Mouse (Mus musculus): ENCODE data around the gene Trappc4. TPM values are rescaled to one million over a fixed set of nuclear protein-coding genes. Genes with fewer than 3 reads are reported as not detected.
A peak's percentile ranks its signal among the peaks of the same experiment; 100 is the strongest.
"Not testable (repeated sequence)": the region's sequence is repeated elsewhere in the genome, so short reads cannot be mapped to it uniquely, and the experiment has no call there.

Gene Trappc4
- total RNA-seq, 1 experiment: 88.2 TPM

DNA sequence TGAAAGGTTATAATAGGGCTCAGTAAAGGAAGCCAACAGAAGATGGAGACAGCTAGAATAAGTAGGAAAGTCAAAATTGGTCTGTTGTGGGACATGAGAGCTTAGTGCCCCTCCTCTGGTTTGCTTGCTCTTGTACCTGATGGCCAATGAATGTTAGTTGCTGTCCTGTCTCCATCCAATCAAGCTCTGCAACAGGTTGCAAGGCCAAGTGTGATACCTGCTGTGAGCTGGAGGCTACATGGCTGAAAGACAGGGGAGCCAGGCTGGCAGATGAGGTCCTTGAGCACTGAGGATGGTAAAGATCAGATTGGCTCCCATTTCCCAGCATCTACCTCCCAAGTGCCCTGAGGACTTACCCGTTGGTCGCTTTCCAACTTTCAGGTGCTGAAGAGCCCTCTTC lies 5.4 kb upstream of the Trappc4 start:
- TF ChIP-seq ZC3H11A (IDR thresholded peaks at IDR 0.05; ENCODE audit: borderline replicate concordance, low read depth, low read length) (no peak), MAFK (IDR thresholded peaks at IDR 0.05; ENCODE audit: insufficient read depth, low read depth, low read length) (no peak), ZNF384 (IDR thresholded peaks at IDR 0.05; ENCODE audit: low read depth, low read length) (no peak), CHD2 (IDR thresholded peaks at IDR 0.05; ENCODE audit: low read depth, low read length) (no peak), HCFC1 (IDR thresholded peaks at IDR 0.05; ENCODE audit: borderline replicate concordance, insufficient read depth, low read length) (no peak)
- Histone ChIP-seq H3K4me1 (ENCODE audit: control insufficient read depth in 2 of 2, insufficient read depth in 2 of 2, low read length in 2 of 2, poor library complexity in 1 of 2) (no peaks in the 10 kb centered on the region; a peak in 2 of 4 replicates), H3K4me3 (ENCODE audit: insufficient read depth in 1 of 2, low read depth in 1 of 2, low read length in 2 of 2, poor library complexity in 1 of 2, severe bottlenecking in 1 of 2) (no peak overlapping the region), H3K27ac (ENCODE audit: insufficient read depth, low read depth, low read length, poor library complexity, severe bottlenecking) (no peak overlapping the region), H3K9ac (ENCODE audit: insufficient read depth, low read depth, low read length, poor library complexity, severe bottlenecking) (no peak overlapping the region), H3K36me3 (ENCODE audit: control insufficient read depth, insufficient read depth, low read length, poor library complexity, severe bottlenecking) (peaks cover 38% of the 10 kb centered on the region), H3K9me3 (ENCODE audit: control insufficient read depth, insufficient read depth, low read depth, low read length) (no peaks in the 10 kb centered on the region)
- in situ Hi-C loops (cut with MboI; ENCODE audit: low sequenced_read_pairs in 2 of 2, unreplicated experiment in 2 of 2): no loop called here
- DNase-seq (ENCODE audit: low read depth, low spot score): no peak

DNA sequence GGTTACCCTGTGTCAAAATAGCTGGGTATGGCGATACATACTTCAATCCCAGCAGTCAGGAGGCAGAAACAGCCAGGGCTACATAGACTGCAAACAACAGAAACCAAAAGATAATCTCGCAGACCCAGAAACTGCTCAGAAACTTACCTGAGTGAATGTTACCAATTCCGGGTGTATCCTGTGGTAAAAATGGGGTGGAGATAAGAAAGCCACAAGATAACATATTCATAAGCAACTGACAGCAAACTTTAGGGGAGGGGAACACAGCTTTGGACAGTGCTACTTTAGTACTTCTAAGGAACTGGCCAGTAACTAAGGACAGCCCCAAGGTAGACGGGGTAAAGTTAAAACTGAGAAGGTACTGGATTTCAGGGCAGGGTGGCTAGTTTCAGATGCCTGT lies 4.9 kb upstream of the Trappc4 start:
- Histone ChIP-seq H3K4me1 (ENCODE audit: control insufficient read depth in 2 of 2, insufficient read depth in 2 of 2, low read length in 2 of 2, poor library complexity in 1 of 2) (no peaks in the 10 kb centered on the region; a peak in 2 of 4 replicates), H3K36me3 (ENCODE audit: control insufficient read depth, insufficient read depth, low read length, poor library complexity, severe bottlenecking) (peaks cover 38% of the 10 kb centered on the region), H3K9me3 (ENCODE audit: control insufficient read depth, insufficient read depth, low read depth, low read length) (no peaks in the 10 kb centered on the region), H3K9ac (ENCODE audit: insufficient read depth, low read depth, low read length, poor library complexity, severe bottlenecking) (no peak overlapping the region), H3K4me3 (ENCODE audit: insufficient read depth in 1 of 2, low read depth in 1 of 2, low read length in 2 of 2, poor library complexity in 1 of 2, severe bottlenecking in 1 of 2) (no peak overlapping the region), H3K27ac (ENCODE audit: insufficient read depth, low read depth, low read length, poor library complexity, severe bottlenecking) (no peak overlapping the region)
- in situ Hi-C loops (cut with MboI; ENCODE audit: low sequenced_read_pairs in 2 of 2, unreplicated experiment in 2 of 2): no loop called here
- no peak for DNase-seq (ENCODE audit: low read depth, low spot score)
- TF ChIP-seq HCFC1 (IDR thresholded peaks at IDR 0.05; ENCODE audit: borderline replicate concordance, insufficient read depth, low read length) (no peak), CHD2 (IDR thresholded peaks at IDR 0.05; ENCODE audit: low read depth, low read length) (no peak), MAFK (IDR thresholded peaks at IDR 0.05; ENCODE audit: insufficient read depth, low read depth, low read length) (no peak), ZC3H11A (IDR thresholded peaks at IDR 0.05; ENCODE audit: borderline replicate concordance, low read depth, low read length) (no peak), ZNF384 (IDR thresholded peaks at IDR 0.05; ENCODE audit: low read depth, low read length) (no peak)

DNA sequence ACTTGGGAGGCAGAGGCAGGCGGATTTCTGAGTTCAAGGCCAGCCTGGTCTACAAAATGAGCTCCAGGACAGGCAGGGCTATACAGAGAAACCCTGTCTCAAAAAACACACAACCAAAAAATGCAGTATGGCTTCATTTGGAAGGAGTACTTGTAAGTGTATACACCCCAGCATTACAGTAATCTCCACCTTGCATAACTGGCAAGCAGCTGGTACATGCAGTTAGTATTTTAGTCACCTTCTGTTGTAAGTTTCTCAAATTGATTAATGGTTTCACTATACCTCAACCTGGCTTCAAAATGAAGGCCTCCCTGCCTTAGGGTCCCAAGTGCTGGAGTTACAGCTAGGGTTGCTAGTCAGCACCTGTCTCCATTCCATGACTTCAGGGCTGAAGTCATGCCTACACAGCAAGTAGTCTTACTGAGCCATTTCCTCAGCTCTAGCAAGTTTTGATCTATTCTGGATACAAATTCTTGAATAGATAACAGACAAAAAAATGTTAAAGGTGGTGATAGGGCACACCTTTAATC lies 4.3 kb upstream of the Trappc4 start:
- H3K4me1 ChIP-seq (ENCODE audit: control insufficient read depth in 2 of 2, insufficient read depth in 2 of 2, low read length in 2 of 2, poor library complexity in 1 of 2): no peaks in the 10 kb centered on the region; a peak in 2 of 4 replicates
- in situ Hi-C loops (cut with MboI; ENCODE audit: low sequenced_read_pairs in 2 of 2, unreplicated experiment in 2 of 2): no loop called here
- no peak overlapping the region for H3K4me3 ChIP-seq (ENCODE audit: insufficient read depth in 1 of 2, low read depth in 1 of 2, low read length in 2 of 2, poor library complexity in 1 of 2, severe bottlenecking in 1 of 2)
- no peak overlapping the region for H3K9ac ChIP-seq (ENCODE audit: insufficient read depth, low read depth, low read length, poor library complexity, severe bottlenecking)
- no peaks in the 10 kb centered on the region for H3K9me3 ChIP-seq (ENCODE audit: control insufficient read depth, insufficient read depth, low read depth, low read length)
- no peak for DNase-seq (ENCODE audit: low read depth, low spot score)
- TF ChIP-seq ZC3H11A (IDR thresholded peaks at IDR 0.05; ENCODE audit: borderline replicate concordance, low read depth, low read length) (no peak), ZNF384 (IDR thresholded peaks at IDR 0.05; ENCODE audit: low read depth, low read length) (no peak), CHD2 (IDR thresholded peaks at IDR 0.05; ENCODE audit: low read depth, low read length) (peak; percentile 60; the same call in 1 of the 2 replicates)
- peaks cover 38% of the 10 kb centered on the region for H3K36me3 ChIP-seq (ENCODE audit: control insufficient read depth, insufficient read depth, low read length, poor library complexity, severe bottlenecking)
- no peak overlapping the region for H3K27ac ChIP-seq (ENCODE audit: insufficient read depth, low read depth, low read length, poor library complexity, severe bottlenecking)

DNA sequence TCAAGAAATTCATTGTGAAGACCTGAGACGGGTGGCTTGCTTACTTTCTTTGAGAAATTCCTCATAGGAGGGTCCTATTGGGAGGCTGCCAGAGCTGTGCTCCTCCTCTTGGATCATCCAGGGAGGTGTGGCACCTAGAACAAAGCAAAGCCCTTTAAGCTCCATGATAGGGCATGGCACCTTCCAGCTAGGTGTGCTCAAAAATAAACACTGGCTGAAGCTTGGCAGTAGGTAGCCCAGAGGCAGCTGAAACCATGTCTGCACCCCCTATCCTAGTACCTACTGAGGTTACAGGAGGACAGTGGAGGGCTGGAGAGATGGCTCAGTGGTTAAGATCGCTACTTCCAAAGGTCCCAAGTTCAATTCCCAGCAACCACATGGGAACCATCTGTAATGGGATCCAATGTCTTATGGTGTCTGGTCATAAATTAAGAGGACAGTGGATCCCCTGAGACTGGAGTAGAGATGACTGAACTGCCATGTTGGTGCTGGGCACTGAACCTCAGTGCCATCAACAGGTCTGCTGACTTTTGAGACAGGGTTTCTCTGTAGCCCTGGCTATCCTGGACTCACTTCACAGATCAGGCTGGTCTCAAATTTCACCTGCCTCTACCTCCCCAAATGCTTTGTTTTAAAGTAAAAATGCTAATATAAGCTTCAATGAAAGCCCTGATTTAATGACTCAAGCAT lies 3.4 kb upstream of the Trappc4 start:
- no peak overlapping the region for H3K4me3 ChIP-seq (ENCODE audit: insufficient read depth in 1 of 2, low read depth in 1 of 2, low read length in 2 of 2, poor library complexity in 1 of 2, severe bottlenecking in 1 of 2)
- H3K9me3 ChIP-seq (ENCODE audit: control insufficient read depth, insufficient read depth, low read depth, low read length): no peaks in the 10 kb centered on the region
- peaks cover 36% of the 10 kb centered on the region for H3K36me3 ChIP-seq (ENCODE audit: control insufficient read depth, insufficient read depth, low read length, poor library complexity, severe bottlenecking)
- DNase-seq (ENCODE audit: low read depth, low spot score): no peak
- no peaks in the 10 kb centered on the region; a peak in 2 of 4 replicates for H3K4me1 ChIP-seq (ENCODE audit: control insufficient read depth in 2 of 2, insufficient read depth in 2 of 2, low read length in 2 of 2, poor library complexity in 1 of 2)
- in situ Hi-C loops (cut with MboI; ENCODE audit: low sequenced_read_pairs in 2 of 2, unreplicated experiment in 2 of 2): no loop called here
- no peak overlapping the region for H3K27ac ChIP-seq (ENCODE audit: insufficient read depth, low read depth, low read length, poor library complexity, severe bottlenecking)
- TF ChIP-seq CHD2 (IDR thresholded peaks at IDR 0.05; ENCODE audit: low read depth, low read length) (0 out of 2 replicates have a peak, but pooled peaks have one; percentile 40), ZNF384 (IDR thresholded peaks at IDR 0.05; ENCODE audit: low read depth, low read length) (no peak)
- no peak overlapping the region for H3K9ac ChIP-seq (ENCODE audit: insufficient read depth, low read depth, low read length, poor library complexity, severe bottlenecking)

DNA sequence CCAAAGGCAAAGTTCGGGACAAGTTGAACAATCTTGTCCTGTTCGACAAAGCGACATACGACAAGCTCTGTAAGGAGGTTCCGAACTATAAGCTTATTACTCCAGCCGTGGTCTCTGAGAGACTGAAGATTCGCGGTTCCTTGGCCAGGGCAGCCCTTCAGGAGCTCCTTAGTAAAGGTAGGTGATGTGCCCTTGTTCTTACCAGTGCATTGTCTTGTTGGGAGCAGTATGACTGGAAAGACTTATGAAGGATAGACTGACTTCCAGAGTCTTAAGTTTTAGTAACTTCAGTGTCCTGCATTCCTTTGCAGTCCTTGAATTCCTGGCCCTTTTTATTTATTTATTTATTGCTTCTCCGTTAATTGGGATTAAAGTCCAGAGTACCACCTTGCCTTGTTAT lies 1.3 kb upstream of the Trappc4 start:
- Histone ChIP-seq H3K9ac (ENCODE audit: insufficient read depth, low read depth, low read length, poor library complexity, severe bottlenecking) (peak overlapping the region; percentile 98; the same call in 1 of the 2 replicates), H3K4me3 (ENCODE audit: insufficient read depth in 1 of 2, low read depth in 1 of 2, low read length in 2 of 2, poor library complexity in 1 of 2, severe bottlenecking in 1 of 2) (peak overlapping the region; percentile 84 to 95), H3K36me3 (ENCODE audit: control insufficient read depth, insufficient read depth, low read length, poor library complexity, severe bottlenecking) (peaks cover 42% of the 10 kb centered on the region)
- in situ Hi-C loops (cut with MboI; ENCODE audit: low sequenced_read_pairs in 2 of 2, unreplicated experiment in 2 of 2); H3K9me3 ChIP-seq (ENCODE audit: control insufficient read depth, insufficient read depth, low read depth, low read length); DNase-seq (ENCODE audit: low read depth, low spot score); H3K27ac ChIP-seq (ENCODE audit: insufficient read depth, low read depth, low read length, poor library complexity, severe bottlenecking); H3K4me1 ChIP-seq (ENCODE audit: control insufficient read depth in 2 of 2, insufficient read depth in 2 of 2, low read length in 2 of 2, poor library complexity in 1 of 2): not testable (repeated sequence)

Data from ES-E14 (cell line).